ENCODE assay signal across 10 mouse cellular contexts in the genomic region with DNA sequence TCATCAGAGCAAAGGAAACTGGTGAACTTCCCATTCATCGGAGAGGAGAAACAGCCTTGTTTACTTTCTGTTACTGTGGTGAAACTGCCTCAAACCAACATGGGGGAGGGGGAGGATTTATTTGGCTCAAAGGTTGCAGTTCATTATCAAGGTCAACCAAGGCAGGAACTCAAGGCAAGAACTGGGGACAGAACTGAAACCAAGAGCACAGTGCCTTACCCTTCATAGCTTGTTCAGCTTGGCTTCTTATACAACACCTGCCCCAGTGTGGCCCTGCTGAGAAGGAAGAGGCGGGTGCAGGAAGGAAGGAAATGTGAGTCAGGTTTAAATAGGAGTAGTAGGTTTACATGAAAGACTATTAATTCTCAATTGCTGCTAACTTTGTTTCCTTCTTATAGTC. TPM values are rescaled to one million over a fixed set of nuclear protein-coding genes. Genes with fewer than 3 reads are reported as not detected.
A peak's percentile ranks its signal among the peaks of the same experiment; 100 is the strongest.
DNase-seq lines count a peak whose midpoint lies in the region; ATAC-seq lines count a peak whose summit lies in the region.
"Had no signal": no experiment of that assay in that cellular context is flagged by ENCODE, and none has a peak within 500 bp of the region (broad histone marks: within the 10 kb centered on the region; RNA-seq: fewer than 3 reads in every experiment).

No protein-coding gene starts in this region.

- H3K9ac ChIP-seq in hindbrain, embryonic 12.5 days: no peak overlapping the region
- H3K9ac ChIP-seq: neural tube, embryonic 12.5 days had no signal

- ATAC-seq in hindbrain, embryonic 12.5 days (ENCODE audit: low FRiP score): no peak

- H3K36me3 ChIP-seq in hindbrain, embryonic 12.5 days: no peaks in the 10 kb centered on the region
- H3K36me3 ChIP-seq: neural tube, embryonic 12.5 days had no signal

- H3K27ac ChIP-seq in hindbrain, embryonic 12.5 days: no peak overlapping the region
- H3K27ac ChIP-seq: neural tube, embryonic 12.5 days had no signal

- H3K4me3 ChIP-seq in hindbrain, embryonic 12.5 days: no peak overlapping the region
- H3K4me3 ChIP-seq: neural tube, embryonic 12.5 days had no signal

- H3K27me3 ChIP-seq in hindbrain, embryonic 12.5 days: no peaks in the 10 kb centered on the region
- H3K27me3 ChIP-seq: neural tube, embryonic 12.5 days had no signal

- peak; percentile 19 for DNase-seq in adrenal gland, adult 8-10 months
- DNase-seq in adrenal gland, postnatal 25 days: no peak
- peak; percentile 34 for DNase-seq in ZHBTc4 (ENCODE audit: low read depth, low spot score)
- peak; percentile 24 to 50 for DNase-seq in kidney, postnatal 25 days
- peak; percentile 26 for DNase-seq in naive thymus-derived CD4-positive, alpha-beta T cell, adult 2 months (ENCODE audit: low read depth)
- DNase-seq in left cerebral cortex, adult 11 months (ENCODE audit: low spot score): no peak
- DNase-seq in gastrocnemius, adult 8-10 months (ENCODE audit: low spot score in 2 of 2): no peak

- no peak overlapping the region for H3K4me2 ChIP-seq in hindbrain, embryonic 12.5 days (replicated peaks)
- H3K4me2 ChIP-seq: neural tube, embryonic 12.5 days had no signal

- WGBS in hindbrain, embryonic 12.5 days: 73% methylated on average over 2 of the region's 2 CpGs

- H3K4me1 ChIP-seq in hindbrain, embryonic 12.5 days: no peaks in the 10 kb centered on the region
- H3K4me1 ChIP-seq: neural tube, embryonic 12.5 days had no signal

- H3K9me3 ChIP-seq in hindbrain, embryonic 12.5 days (replicated peaks): no peaks in the 10 kb centered on the region
- H3K9me3 ChIP-seq: neural tube, embryonic 12.5 days had no signal

RNA-seq across cellular contexts. Expression of a gene that starts 36.0 kb away (rescaled TPM):
- total RNA-seq in adrenal gland, adult 8-10 months (2022): not detected
- total RNA-seq in adrenal gland, postnatal 25 days (2021): not detected in 2 replicates
- not detected in 2 replicates for polyA plus RNA-seq in hindbrain, embryonic 12.5 days (2016; fragmentation: Nextera tagmentation; extraction: Ambion mirVana)
- 100 to 1,000 TPM; 119 to 141 (median 124) TPM for total RNA-seq in gastrocnemius, adult 8-10 months (2022)
- polyA plus RNA-seq: C2C12 had no signal

Comparison
In these comparisons a context has a peak if more than half of its experiments do, and no peak if none do; other contexts are left out.
1. DNase-seq: peak in adrenal gland, adult 8-10 months (single experiment), ZHBTc4 (single experiment), kidney, postnatal 25 days (2 of 2) and naive thymus-derived CD4-positive, alpha-beta T cell, adult 2 months (single experiment); none in adrenal gland, postnatal 25 days (single experiment), left cerebral cortex, adult 11 months (single experiment) and gastrocnemius, adult 8-10 months (0 of 2).
2. RNA of a gene that starts 36.0 kb away (total RNA-seq): 119 to 141 TPM in gastrocnemius, adult 8-10 months; not detected in adrenal gland, adult 8-10 months and not detected in adrenal gland, postnatal 25 days; every median in the first group is over 100 times any median in the second.